In the genomic region with DNA sequence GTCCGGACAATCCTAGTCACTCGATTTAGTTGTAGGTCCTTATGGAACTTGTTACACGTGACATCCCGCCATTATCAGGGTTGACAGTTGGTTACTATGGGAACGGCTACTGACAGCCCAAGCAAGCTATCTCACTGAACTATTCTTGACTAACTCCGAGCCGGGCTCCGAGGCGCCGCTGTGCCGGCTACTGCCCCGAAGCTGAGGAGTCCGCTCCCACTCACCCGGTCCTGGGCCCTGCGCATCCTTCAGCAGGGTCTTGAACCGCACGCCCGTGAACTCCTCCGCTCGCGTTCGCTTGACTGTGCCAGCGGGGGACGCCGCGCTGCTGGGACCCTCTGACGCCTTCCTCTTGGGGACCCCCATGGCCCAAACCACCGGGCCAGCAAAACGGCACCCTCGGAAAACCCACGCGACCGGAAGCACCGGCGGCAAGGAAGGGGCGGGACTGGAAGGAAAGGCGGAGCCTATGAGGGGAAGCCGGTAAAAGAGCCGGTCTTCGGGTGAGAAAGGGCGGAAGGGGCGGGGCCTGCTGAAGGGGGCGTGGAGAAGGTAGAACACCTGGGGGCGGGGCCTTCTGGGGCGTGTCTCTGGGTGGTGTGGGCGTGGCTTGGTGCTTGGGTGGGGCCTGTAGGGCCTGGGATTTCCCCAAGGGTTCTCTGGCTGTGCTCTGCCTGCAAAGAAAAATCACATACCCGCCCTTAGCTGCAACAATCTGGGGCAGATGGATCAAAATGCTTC, we compare ENCODE assay signal across 8 mouse cellular contexts. TPM values are rescaled to one million over a fixed set of nuclear protein-coding genes. Genes with fewer than 3 reads are reported as not detected.
DNase-seq lines count a peak whose midpoint lies in the region; ATAC-seq and TF ChIP-seq lines count a peak whose summit lies in the region.

Gene Urb1 (minus strand): TSS at position 439 of the 741 bp plus-strand sequence.

- peak; percentile 94 for ATAC-seq in forebrain, embryonic 14.5 days
- ATAC-seq in neutrophil, adult 5-6 weeks (ENCODE audit: extremely low read depth, insufficient number of reproducible peaks, low FRiP score, poor library complexity, severe bottlenecking), result peak; percentile 94

- H3K36me3 ChIP-seq in forebrain, embryonic 14.5 days (ENCODE audit: control insufficient read depth, insufficient read depth, low read length), result peaks cover 4% of the 10 kb centered on the region

- H3K9me3 ChIP-seq in forebrain, embryonic 14.5 days (replicated peaks; ENCODE audit: control insufficient read depth, low read length), result no peaks in the 10 kb centered on the region

- no peak for TF ChIP-seq CTCF in lung, adult 2 months (IDR thresholded peaks at IDR 0.05; ENCODE audit: insufficient read depth, low read length)

- peak within 1 kb of the TSS; percentile 63 for H3K4me3 ChIP-seq in forebrain, embryonic 14.5 days (ENCODE audit: low read depth, low read length)
- peak within 1 kb of the TSS; percentile 92 for H3K4me3 ChIP-seq in lung, adult 2 months (replicated peaks; ENCODE audit: extremely low read depth, low read depth, low read length)

- peak within 1 kb of the TSS; percentile 55; the same call in 1 of the 2 replicates for H3K27ac ChIP-seq in forebrain, embryonic 14.5 days (ENCODE audit: low read depth, low read length)

- peak within 1 kb of the TSS; percentile 71 for H3K4me2 ChIP-seq in forebrain, embryonic 14.5 days (ENCODE audit: low read length)

- intact Hi-C loops in heart, postnatal 25 days (cut with DNase I), result no loop called here

- WGBS in forebrain, embryonic 14.5 days, result 1% methylated on average over 47 of the region's 47 CpGs
- under 1% methylated on average over 47 of the region's 47 CpGs for WGBS in lung, adult 2 months

- no peaks in the 10 kb centered on the region for H3K27me3 ChIP-seq in forebrain, embryonic 14.5 days (replicated peaks; ENCODE audit: control insufficient read depth, insufficient read depth, low read length)

- H3K9ac ChIP-seq in forebrain, embryonic 14.5 days (ENCODE audit: low read length), result peak within 1 kb of the TSS; percentile 66

- DNase-seq in ES-CJ7 (ENCODE audit: low read depth, low spot score), result peak; percentile 94
- DNase-seq in cerebellum, adult 11 months, result peak; percentile 99
- peak; percentile 97 for DNase-seq in forebrain, embryonic 14.5 days (ENCODE audit: low spot score)
- peak; percentile 94 for DNase-seq in heart, postnatal 25 days (ENCODE audit: low spot score)
- DNase-seq in layer of hippocampus, adult 18-20 months (ENCODE audit: low spot score in 2 of 2), result peak; percentile 96 to 99
- DNase-seq in lung, adult 2 months, result peak; percentile 100
- DNase-seq in thymus, adult 18-20 months, result peak; percentile 95

- H3K4me1 ChIP-seq in forebrain, embryonic 14.5 days (ENCODE audit: control insufficient read depth, insufficient read depth, low read length), result peaks cover 8% of the 10 kb centered on the region; the same call in 1 of the 2 replicates
- peaks cover 4% of the 10 kb centered on the region for H3K4me1 ChIP-seq in lung, adult 2 months (ENCODE audit: control insufficient read depth, insufficient read depth, low read length)

- TF ChIP-seq POLR2A in lung, adult 2 months (IDR thresholded peaks at IDR 0.05; ENCODE audit: borderline replicate concordance, extremely low read depth, low read depth, low read length), result peak; percentile 12; the same call in 1 of the 2 replicates

RNA-seq across cellular contexts. Expression of gene Urb1, which starts in this region (rescaled TPM):
- 7.0 and 9.7 TPM in 2 replicates for polyA plus RNA-seq in forebrain, embryonic 14.5 days (2014; fragmentation: Nextera tagmentation; extraction: Ambion mirVana)
- total RNA-seq in heart, postnatal 25 days (2021), result 1 to 10 TPM; 5.7 to 6.3 TPM
- total RNA-seq in layer of hippocampus, adult 18-20 months (2021), result 10 to 100 TPM; 14.7 to 14.9 TPM
- 4.0 TPM in 2 replicates for polyA plus RNA-seq in lung, adult 2 months (2012; rRNA removed)
- total RNA-seq in neutrophil, adult 5-6 weeks (2017), result 11.6 and 11.9 TPM in 2 replicates

Comparison
In these comparisons a context has a peak if more than half of its experiments do, and no peak if none do; other contexts are left out.
1. Peak in every context shown above with its lines: DNase-seq, ATAC-seq, H3K4me3 ChIP-seq and H3K27ac ChIP-seq.